Mouse (Mus musculus): ENCODE results near the gene Abca8b. TPM values are rescaled to one million over a fixed set of nuclear protein-coding genes. Genes with fewer than 3 reads are reported as not detected.
"Not testable (repeated sequence)": the region's sequence is repeated elsewhere in the genome, so short reads cannot be mapped to it uniquely, and the experiment has no call there.

The Abca8b gene
- polyA plus RNA-seq, 1 experiment from 2014 or later = 1.7 TPM

DNA sequence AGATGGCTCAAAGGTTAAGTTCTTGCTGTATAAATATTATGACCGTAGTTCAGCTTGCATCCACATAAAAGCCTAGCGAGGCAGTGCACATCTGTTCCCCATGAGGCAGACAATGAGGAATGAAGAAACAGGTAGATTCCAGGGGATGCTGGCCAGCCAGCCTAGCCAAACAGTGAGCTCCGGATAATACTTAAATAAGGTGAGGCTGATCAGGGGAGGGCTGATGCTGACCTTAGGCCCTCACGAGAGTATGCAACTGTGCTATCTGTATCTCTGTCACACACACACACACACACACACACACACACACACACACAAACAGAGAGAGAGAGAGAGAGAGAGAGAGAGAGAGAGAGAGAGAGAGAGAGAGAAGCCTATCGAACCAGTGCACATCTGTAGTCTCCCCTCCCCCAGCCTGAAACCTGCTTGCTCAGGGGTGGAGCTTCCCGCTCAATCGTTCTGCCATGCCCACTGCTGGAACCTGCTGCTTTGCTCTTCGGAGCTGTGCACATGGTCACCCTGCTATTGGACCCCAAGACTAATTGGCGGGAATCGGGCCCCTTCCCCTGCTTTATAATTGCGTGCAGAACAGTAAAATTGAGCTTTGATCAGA is 8.1 kb downstream of the Abca8b start:
- not testable (repeated sequence) for H3K27ac ChIP-seq; H3K4me1 ChIP-seq (replicated peaks; ENCODE audit: control insufficient read depth, insufficient read depth, low read length); H3K9ac ChIP-seq; H3K4me3 ChIP-seq (replicated peaks; ENCODE audit: low read length); DNase-seq (ENCODE audit: low spot score); H3K4me2 ChIP-seq (replicated peaks); H3K36me3 ChIP-seq (replicated peaks; ENCODE audit: control insufficient read depth, insufficient read depth); H3K27me3 ChIP-seq (ENCODE audit: control insufficient read depth, insufficient read depth, low read length); ATAC-seq (ENCODE audit: low FRiP score); H3K9me3 ChIP-seq (ENCODE audit: control insufficient read depth, low read length)
- 49% methylated on average over 11 of the region's 11 CpGs for WGBS

DNA sequence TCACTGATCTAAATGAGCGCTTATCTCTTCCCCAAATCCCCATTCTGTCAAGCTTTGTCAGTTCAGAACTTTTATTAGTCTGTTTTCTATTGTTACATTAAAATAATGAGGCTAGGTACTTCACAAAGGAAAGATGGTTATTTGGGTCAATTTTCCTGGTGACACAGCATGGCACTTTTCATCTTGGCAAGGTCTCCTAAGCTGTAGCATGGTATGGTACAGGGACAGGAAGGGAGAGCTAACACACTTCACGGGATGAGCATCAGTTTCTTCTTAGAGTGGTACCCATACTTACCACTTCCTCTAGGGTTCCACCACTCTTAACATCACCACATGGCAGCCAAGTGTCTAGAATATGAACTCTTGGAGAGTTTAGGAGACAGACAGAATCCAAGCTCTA is 13.8 kb downstream of the Abca8b start:
- Histone ChIP-seq H3K4me2 (replicated peaks) (no peak overlapping the region), H3K9ac (no peak overlapping the region), H3K4me3 (replicated peaks; ENCODE audit: low read length) (no peak overlapping the region), H3K36me3 (replicated peaks; ENCODE audit: control insufficient read depth, insufficient read depth) (0 out of 2 replicates have a peak, but pooled peaks cover 5% of the 10 kb centered on the region), H3K9me3 (ENCODE audit: control insufficient read depth, low read length) (0 out of 2 replicates have a peak, but pooled peaks cover 3% of the 10 kb centered on the region), H3K4me1 (replicated peaks; ENCODE audit: control insufficient read depth, insufficient read depth, low read length) (no peaks in the 10 kb centered on the region), H3K27ac (no peak overlapping the region), H3K27me3 (ENCODE audit: control insufficient read depth, insufficient read depth, low read length) (no peaks in the 10 kb centered on the region)
- no peak for DNase-seq (ENCODE audit: low spot score)
- no peak for ATAC-seq (ENCODE audit: low FRiP score)
- 92% methylated on average over 2 of the region's 2 CpGs for WGBS

DNA sequence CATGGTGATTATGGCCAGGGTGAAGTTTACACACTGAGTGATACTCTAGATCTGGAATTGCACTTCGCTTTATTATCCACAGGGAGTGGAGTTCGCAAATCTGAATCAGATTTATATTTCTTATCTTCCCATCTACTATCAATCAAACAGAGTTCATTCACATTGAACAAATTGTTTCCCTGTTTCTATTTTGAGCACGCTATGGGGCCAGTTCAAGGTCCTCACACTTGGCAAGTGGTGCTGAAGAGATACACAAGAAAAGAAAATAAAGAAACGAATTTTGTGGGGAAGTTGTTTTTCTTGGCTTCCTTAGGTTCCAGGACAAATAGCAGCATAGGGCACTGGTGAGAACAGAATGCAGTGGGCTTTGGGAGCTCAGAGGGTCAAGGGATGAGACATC is 25.1 kb downstream of the Abca8b start:
- 80% methylated on average over 4 of the region's 4 CpGs for WGBS

DNA sequence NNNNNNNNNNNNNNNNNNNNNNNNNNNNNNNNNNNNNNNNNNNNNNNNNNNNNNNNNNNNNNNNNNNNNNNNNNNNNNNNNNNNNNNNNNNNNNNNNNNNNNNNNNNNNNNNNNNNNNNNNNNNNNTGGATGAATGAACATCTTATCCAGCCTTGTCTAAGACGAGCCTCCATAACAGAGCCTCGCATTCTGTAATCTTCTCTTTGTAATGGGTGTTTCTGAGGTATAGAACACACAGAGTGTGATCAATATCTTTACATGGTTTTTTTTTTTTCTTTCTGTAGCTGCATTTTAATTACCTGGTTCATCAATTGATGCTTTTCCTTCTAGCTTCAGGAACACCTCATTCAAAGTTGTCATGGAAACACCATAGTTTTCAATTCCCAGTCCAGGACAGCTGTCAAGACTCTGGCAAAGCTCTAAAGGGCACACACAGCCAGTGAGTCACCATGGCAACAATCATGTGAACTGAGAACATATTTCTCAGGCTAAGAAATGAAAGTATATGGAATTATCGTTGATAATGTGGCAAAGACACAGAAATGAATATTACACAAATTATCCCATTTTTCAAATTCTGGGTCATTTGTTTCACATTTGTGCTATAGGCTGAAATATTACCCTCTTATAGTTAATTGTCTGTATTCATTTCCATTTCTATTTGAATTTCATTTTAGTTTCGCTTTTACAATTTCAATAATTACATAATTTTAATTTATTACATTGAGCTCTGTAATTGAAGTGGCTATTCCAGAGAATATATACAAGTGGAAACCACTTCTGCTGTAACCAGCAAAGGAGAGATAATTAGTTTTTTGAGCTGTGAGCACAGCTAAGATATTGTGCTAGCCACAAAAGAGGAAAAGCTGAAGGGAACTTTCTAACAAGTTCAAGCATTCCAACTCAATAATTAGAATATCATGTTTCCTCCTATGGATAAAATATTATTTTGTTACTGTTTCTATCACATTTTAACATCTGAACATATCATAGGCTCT is 33.9 kb downstream of the Abca8b start:
- no peaks in the 10 kb centered on the region for H3K27me3 ChIP-seq (ENCODE audit: control insufficient read depth, insufficient read depth, low read length)
- no peak overlapping the region for H3K4me3 ChIP-seq (replicated peaks; ENCODE audit: low read length)
- H3K36me3 ChIP-seq (replicated peaks; ENCODE audit: control insufficient read depth, insufficient read depth) = no peaks in the 10 kb centered on the region
- H3K4me1 ChIP-seq (replicated peaks; ENCODE audit: control insufficient read depth, insufficient read depth, low read length) = peaks cover 10% of the 10 kb centered on the region; the same call in 1 of the 2 replicates
- H3K4me2 ChIP-seq (replicated peaks) = peak overlapping the region; percentile 0; the same call in 1 of the 2 replicates
- H3K27ac ChIP-seq = peak overlapping the region; percentile 75
- no peaks in the 10 kb centered on the region; the same call in 1 of the 2 replicates for H3K9me3 ChIP-seq (ENCODE audit: control insufficient read depth, low read length)
- no peak overlapping the region for H3K9ac ChIP-seq
- ATAC-seq (ENCODE audit: low FRiP score) (peak; percentile 70; the same call in 1 of the 2 replicates), DNase-seq (ENCODE audit: low spot score) (peak; percentile 67)
- WGBS = 34% methylated on average over 4 of the region's 4 CpGs

More for the DNA sequence above, 25.1 kb downstream of the Abca8b start:
- Histone ChIP-seq H3K36me3 (replicated peaks; ENCODE audit: control insufficient read depth, insufficient read depth) (no peaks in the 10 kb centered on the region), H3K4me3 (replicated peaks; ENCODE audit: low read length) (no peak overlapping the region), H3K4me1 (replicated peaks; ENCODE audit: control insufficient read depth, insufficient read depth, low read length) (no peaks in the 10 kb centered on the region), H3K27me3 (ENCODE audit: control insufficient read depth, insufficient read depth, low read length) (no peaks in the 10 kb centered on the region), H3K27ac (no peak overlapping the region), H3K9ac (no peak overlapping the region), H3K9me3 (ENCODE audit: control insufficient read depth, low read length) (0 out of 2 replicates have a peak, but pooled peaks cover 5% of the 10 kb centered on the region), H3K4me2 (replicated peaks) (no peak overlapping the region)
- no peak for ATAC-seq (ENCODE audit: low FRiP score)
- DNase-seq (ENCODE audit: low spot score) = no peak

DNA sequence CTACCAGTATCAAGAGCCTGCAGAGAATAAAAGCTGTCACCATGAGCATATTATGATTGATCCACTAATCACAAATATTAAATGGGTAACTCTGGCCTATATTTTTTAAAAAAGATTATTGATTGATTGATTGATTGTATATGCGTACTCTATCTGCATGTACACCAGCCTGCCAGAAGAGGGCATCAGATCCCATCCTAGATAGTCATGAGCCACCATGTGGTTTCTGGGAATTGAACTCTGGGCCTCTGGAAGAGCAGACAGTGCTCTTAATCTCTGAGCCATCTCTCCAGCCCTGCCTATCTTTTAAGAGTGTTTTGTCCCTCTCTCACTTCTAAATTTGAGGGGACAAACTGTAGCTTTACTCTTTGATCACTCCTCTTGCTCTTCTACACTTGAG is 40.5 kb downstream of the Abca8b start:
- Histone ChIP-seq H3K9ac (no peak overlapping the region), H3K27ac (no peak overlapping the region), H3K4me3 (replicated peaks; ENCODE audit: low read length) (no peak overlapping the region), H3K36me3 (replicated peaks; ENCODE audit: control insufficient read depth, insufficient read depth) (no peaks in the 10 kb centered on the region), H3K9me3 (ENCODE audit: control insufficient read depth, low read length) (peaks cover 3% of the 10 kb centered on the region; the same call in 1 of the 2 replicates), H3K4me2 (replicated peaks) (no peak overlapping the region), H3K27me3 (ENCODE audit: control insufficient read depth, insufficient read depth, low read length) (no peaks in the 10 kb centered on the region), H3K4me1 (replicated peaks; ENCODE audit: control insufficient read depth, insufficient read depth, low read length) (no peaks in the 10 kb centered on the region)
- WGBS = 90% methylated on average over 1 of the region's 1 CpGs
- DNase-seq (ENCODE audit: low spot score) = no peak
- ATAC-seq (ENCODE audit: low FRiP score) = no peak

DNA sequence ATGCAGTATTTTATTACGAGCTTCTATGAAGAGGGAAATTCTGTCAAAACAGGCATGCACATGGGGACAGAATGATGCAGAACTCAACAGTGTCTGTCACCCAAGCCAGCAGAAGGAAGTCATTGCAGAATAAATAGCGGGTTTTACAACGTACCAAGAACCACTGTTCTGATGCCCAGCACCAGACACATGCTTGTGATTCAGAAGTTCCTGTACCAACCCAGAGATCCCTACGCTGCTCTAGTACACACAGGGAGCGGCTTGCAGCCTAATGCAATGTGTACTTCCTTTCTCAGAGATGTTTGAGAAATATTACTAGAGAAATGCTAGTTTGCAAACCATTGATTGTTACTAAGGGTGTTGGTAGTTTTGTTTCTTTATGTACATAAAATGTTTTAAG is 58.7 kb downstream of the Abca8b start:
- H3K4me2 ChIP-seq (replicated peaks) = no peak overlapping the region
- ATAC-seq (ENCODE audit: low FRiP score) = no peak
- H3K4me3 ChIP-seq (replicated peaks; ENCODE audit: low read length) = no peak overlapping the region
- H3K36me3 ChIP-seq (replicated peaks; ENCODE audit: control insufficient read depth, insufficient read depth) = no peaks in the 10 kb centered on the region
- no peaks in the 10 kb centered on the region for H3K9me3 ChIP-seq (ENCODE audit: control insufficient read depth, low read length)
- DNase-seq (ENCODE audit: low spot score) = no peak
- no peaks in the 10 kb centered on the region for H3K4me1 ChIP-seq (replicated peaks; ENCODE audit: control insufficient read depth, insufficient read depth, low read length)
- no peak overlapping the region for H3K27ac ChIP-seq
- no peaks in the 10 kb centered on the region for H3K27me3 ChIP-seq (ENCODE audit: control insufficient read depth, insufficient read depth, low read length)
- WGBS = 90% methylated on average over 5 of the region's 5 CpGs
- H3K9ac ChIP-seq = no peak overlapping the region

DNA sequence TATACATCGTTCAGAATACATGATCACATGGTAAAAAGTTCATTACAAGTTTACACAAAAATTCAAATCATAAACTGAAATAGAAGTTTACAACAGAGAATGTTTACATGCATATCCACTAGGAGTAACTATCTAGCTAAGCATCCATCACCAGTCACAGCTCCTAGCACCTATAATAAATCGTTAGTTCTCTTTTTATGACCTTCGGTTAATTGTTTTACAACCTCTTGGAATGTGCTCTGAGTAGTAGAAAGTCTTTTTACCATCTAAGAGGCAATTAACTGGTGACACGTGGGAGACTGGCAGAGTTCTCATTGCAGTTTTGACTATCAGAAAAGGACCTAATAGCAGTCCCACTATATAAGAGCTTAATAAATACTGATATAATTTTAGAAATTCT is 62.4 kb downstream of the Abca8b start:
- H3K27me3 ChIP-seq (ENCODE audit: control insufficient read depth, insufficient read depth, low read length); H3K27ac ChIP-seq; H3K4me1 ChIP-seq (replicated peaks; ENCODE audit: control insufficient read depth, insufficient read depth, low read length); ATAC-seq (ENCODE audit: low FRiP score); H3K9me3 ChIP-seq (ENCODE audit: control insufficient read depth, low read length); H3K9ac ChIP-seq; H3K4me3 ChIP-seq (replicated peaks; ENCODE audit: low read length); H3K36me3 ChIP-seq (replicated peaks; ENCODE audit: control insufficient read depth, insufficient read depth); DNase-seq (ENCODE audit: low spot score); H3K4me2 ChIP-seq (replicated peaks): not testable (repeated sequence)
- WGBS = 70% methylated on average over 4 of the region's 4 CpGs

DNA sequence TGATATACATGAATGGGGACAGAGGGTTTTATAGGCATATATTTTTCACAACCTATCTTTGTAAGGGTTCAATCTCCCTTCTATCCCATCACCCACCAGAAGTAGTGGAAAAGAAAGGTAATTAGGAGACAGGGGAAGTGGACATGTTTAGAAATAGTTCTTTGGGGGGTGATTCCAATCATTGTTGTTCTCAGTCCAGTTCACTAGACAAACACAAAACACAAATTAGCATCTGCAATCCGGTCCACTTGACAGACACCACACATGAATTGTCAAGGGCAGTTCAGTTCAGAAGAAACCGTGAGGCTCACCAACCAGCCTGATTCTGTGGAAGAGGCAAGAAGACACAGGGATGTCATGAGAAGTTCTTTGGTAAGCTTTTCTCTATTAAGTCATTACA is 67.2 kb downstream of the Abca8b start:
- DNase-seq (ENCODE audit: low spot score) (no peak), ATAC-seq (ENCODE audit: low FRiP score) (no peak)
- H3K27me3 ChIP-seq (ENCODE audit: control insufficient read depth, insufficient read depth, low read length) = no peaks in the 10 kb centered on the region
- no peaks in the 10 kb centered on the region for H3K36me3 ChIP-seq (replicated peaks; ENCODE audit: control insufficient read depth, insufficient read depth)
- H3K4me1 ChIP-seq (replicated peaks; ENCODE audit: control insufficient read depth, insufficient read depth, low read length) = no peaks in the 10 kb centered on the region
- no peak overlapping the region for H3K4me3 ChIP-seq (replicated peaks; ENCODE audit: low read length)
- no peaks in the 10 kb centered on the region for H3K9me3 ChIP-seq (ENCODE audit: control insufficient read depth, low read length)
- no peak overlapping the region for H3K27ac ChIP-seq
- no peak overlapping the region for H3K4me2 ChIP-seq (replicated peaks)
- no peak overlapping the region for H3K9ac ChIP-seq
- 32% methylated on average over 2 of the region's 2 CpGs for WGBS
